Mouse (Mus musculus) central nervous system, embryonic 11.5 days (tissue): ENCODE results near the gene Vmn2r44. TPM values are rescaled to one million over a fixed set of nuclear protein-coding genes. Genes with fewer than 3 reads are reported as not detected.

ENCODE experiments used
- polyA plus RNA-seq: library from polyadenylated mRNA; depleted of rRNA; stranded (reverse); fragments of >200 nt; gene quantifications from 2 replicates; pipeline ENCODE4 v1.2.3, GENCODE M21; 2012; rRNA removed

Vmn2r44 gene
- polyA plus RNA-seq = not detected in 2 replicates

GRCm38 (mm10) chr7:8383233-8383632 is at the start of gene Vmn2r44:
Gene Vmn2r44 (minus strand): TSS chr7:8383333.

Other genes starting within 250 kb of the Vmn2r44 start
- gene Vmn2r41, start 221.7 kb downstream of the Vmn2r44 start, polyA plus RNA-seq = not detected in 2 replicates
- not detected in 2 replicates for gene Vmn2r42, start 183.0 kb downstream of the Vmn2r44 start, polyA plus RNA-seq
- not detected in 2 replicates for gene Vmn2r43, start 122.7 kb downstream of the Vmn2r44 start, polyA plus RNA-seq
- gene Vmn2r45, start 105.7 kb upstream of the Vmn2r44 start, polyA plus RNA-seq = not detected in 2 replicates